Mouse (Mus musculus): ENCODE data around the gene Gm12845. TPM values are rescaled to one million over a fixed set of nuclear protein-coding genes. Genes with fewer than 3 reads are reported as not detected.

The Gm12845 gene
- total RNA-seq, 2 experiments from 2014 or later, result not detected

Other genes starting within 250 kb of the Gm12845 start
- gene Rnf220, start 227.4 kb upstream of the Gm12845 start, total RNA-seq (2015; ENCODE audit: low replicate concordance), result 6.3 and 19.0 TPM in 2 replicates
- 19.5 and 22.1 TPM in 2 replicates for gene Rnf220, start 227.4 kb upstream of the Gm12845 start, total RNA-seq (2017; ENCODE audit: low replicate concordance)
- 20.4 and 21.9 TPM in 2 replicates for gene Eri3, start 174.0 kb upstream of the Gm12845 start, total RNA-seq (2015; ENCODE audit: low replicate concordance)
- gene Eri3, start 174.0 kb upstream of the Gm12845 start, total RNA-seq (2017; ENCODE audit: low replicate concordance), result 1.1 and 9.4 TPM in 2 replicates
- gene Dmap1, start 42.1 kb upstream of the Gm12845 start, total RNA-seq (2015; ENCODE audit: low replicate concordance), result 5.6 and 9.8 TPM in 2 replicates
- 6.7 and 17.0 TPM in 2 replicates for gene Dmap1, start 42.1 kb upstream of the Gm12845 start, total RNA-seq (2017; ENCODE audit: low replicate concordance)
- gene Klf17, start 41.2 kb downstream of the Gm12845 start, total RNA-seq (2015; ENCODE audit: low replicate concordance), result not detected in 2 replicates
- gene Klf17, start 41.2 kb downstream of the Gm12845 start, total RNA-seq (2017; ENCODE audit: low replicate concordance), result 0.51 TPM in 1 of 2 replicates, not detected in the other
- 161 and 176 TPM in 2 replicates for gene Slc6a9, start 110.1 kb downstream of the Gm12845 start, total RNA-seq (2015; ENCODE audit: low replicate concordance)
- gene Slc6a9, start 110.1 kb downstream of the Gm12845 start, total RNA-seq (2017; ENCODE audit: low replicate concordance), result 245 and 274 TPM in 2 replicates
- gene Ccdc24, start 148.1 kb downstream of the Gm12845 start, total RNA-seq (2015; ENCODE audit: low replicate concordance), result not detected in 2 replicates
- 0.43 and 5.3 TPM in 2 replicates for gene Ccdc24, start 148.1 kb downstream of the Gm12845 start, total RNA-seq (2017; ENCODE audit: low replicate concordance)
- gene B4galt2, start 159.1 kb downstream of the Gm12845 start, total RNA-seq (2015; ENCODE audit: low replicate concordance), result 0.19 TPM in 1 of 2 replicates, not detected in the other
- gene B4galt2, start 159.1 kb downstream of the Gm12845 start, total RNA-seq (2017; ENCODE audit: low replicate concordance), result 0.14 TPM in 1 of 2 replicates, not detected in the other
- gene Atp6v0b, start 162.9 kb downstream of the Gm12845 start, total RNA-seq (2015; ENCODE audit: low replicate concordance), result 214 and 246 TPM in 2 replicates
- 60.4 and 72.2 TPM in 2 replicates for gene Atp6v0b, start 162.9 kb downstream of the Gm12845 start, total RNA-seq (2017; ENCODE audit: low replicate concordance)
- 0.96 and 2.9 TPM in 2 replicates for gene Dph2, start 167.6 kb downstream of the Gm12845 start, total RNA-seq (2015; ENCODE audit: low replicate concordance)
- 0.51 and 1.5 TPM in 2 replicates for gene Dph2, start 167.6 kb downstream of the Gm12845 start, total RNA-seq (2017; ENCODE audit: low replicate concordance)
- 8.5 and 14.2 TPM in 2 replicates for gene Ipo13, start 190.6 kb downstream of the Gm12845 start, total RNA-seq (2015; ENCODE audit: low replicate concordance)
- gene Ipo13, start 190.6 kb downstream of the Gm12845 start, total RNA-seq (2017; ENCODE audit: low replicate concordance), result 3.2 and 4.0 TPM in 2 replicates
- gene Artn, start 205.4 kb downstream of the Gm12845 start, total RNA-seq (2015; ENCODE audit: low replicate concordance), result 9.6 TPM in 1 of 2 replicates, not detected in the other
- gene Artn, start 205.4 kb downstream of the Gm12845 start, total RNA-seq (2017; ENCODE audit: low replicate concordance), result 0.85 and 1.3 TPM in 2 replicates

All from erythroblast, adult 5-6 weeks (primary cell).